Mouse (Mus musculus): ENCODE data around the gene Lpo.

DNA sequence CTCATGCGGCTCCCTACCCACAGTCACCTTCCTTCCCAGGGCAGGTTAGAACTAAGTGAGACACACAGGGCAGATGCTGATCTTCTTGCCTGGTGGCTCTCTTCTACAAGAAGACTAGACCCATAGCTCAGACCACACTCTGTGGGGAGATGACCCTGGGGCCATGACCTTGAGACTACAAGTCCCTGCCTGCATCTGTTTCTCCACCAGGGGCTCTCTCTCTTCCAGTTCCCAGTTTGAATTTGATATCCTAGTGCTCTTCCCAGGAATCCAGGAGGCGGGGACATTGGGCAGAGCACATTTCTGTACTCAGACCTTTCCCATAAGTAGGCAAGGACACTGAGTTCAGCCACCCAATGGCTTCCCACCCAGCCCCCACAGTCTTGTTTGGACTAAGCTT, 42.0 kb upstream of the Lpo start:
- TF ChIP-seq POLR2A (IDR thresholded peaks at IDR 0.05; ENCODE audit: low read depth, low read length) (no peak), CTCF (conservative IDR thresholded peaks at IDR 0.05; ENCODE audit: insufficient read depth, insufficient read length, low read depth, low read length) (no peak)
